Mouse (Mus musculus) forebrain, embryonic 16.5 days (tissue): ENCODE measurements around the gene Cldn15. TPM values are rescaled to one million over a fixed set of nuclear protein-coding genes. Genes with fewer than 3 reads are reported as not detected.
"Not testable (repeated sequence)": the region's sequence is repeated elsewhere in the genome, so short reads cannot be mapped to it uniquely, and the experiment has no call there.

Experiments
- ATAC-seq: fragments of 200-750 bp; cut with Nextera tagmentation; 2 replicates; pipeline ENCODE4 v1.8.0; 2017; ENCODE audit warnings: mild to moderate bottlenecking, moderate library complexity
- H3K27ac ChIP-seq: fragments of 300-500 bp; sonication (generic); 2 replicates; pipeline ENCODE4 v1.5.1; 2014; ENCODE audit warnings: low read length, control low read depth
- H3K27me3 ChIP-seq: fragments of 300-500 bp; sonication (generic); replicated peaks from 2 replicates; pipeline ENCODE4 v1.6.1; 2014; ENCODE audit warnings: low read length; ENCODE audit not compliant: control insufficient read depth, insufficient read depth
- H3K36me3 ChIP-seq: fragments of 300-500 bp; sonication (generic); 2 replicates; pipeline ENCODE4 v1.6.1; 2014; ENCODE audit not compliant: control insufficient read depth, insufficient read depth
- H3K4me1 ChIP-seq: fragments of 300-500 bp; sonication (generic); replicated peaks from 2 replicates; pipeline ENCODE4 v1.6.1; 2014; ENCODE audit warnings: low read length; ENCODE audit not compliant: control insufficient read depth, insufficient read depth
- H3K4me2 ChIP-seq: fragments of 300-500 bp; sonication (generic); 2 replicates; pipeline ENCODE4 v1.6.1; 2014; ENCODE audit warnings: mild to moderate bottlenecking, low read length, control low read depth
- H3K4me3 ChIP-seq: fragments of 300-500 bp; sonication (generic); replicated peaks from 2 replicates; pipeline ENCODE4 v1.5.1; 2014; ENCODE audit warnings: mild to moderate bottlenecking, low read length, control low read depth
- H3K9ac ChIP-seq: fragments of 300-500 bp; sonication (generic); replicated peaks from 2 replicates; pipeline ENCODE4 v1.6.1; 2014; ENCODE audit warnings: low read depth, low read length, control low read depth
- H3K9me3 ChIP-seq: fragments of 300-500 bp; sonication (generic); 2 replicates; pipeline ENCODE4 v1.6.1; 2016; ENCODE audit warnings: low read length; ENCODE audit not compliant: control insufficient read depth
- WGBS: fragments of 180-500 bp; shearing (Covaris S2); extraction: QIAGEN DNeasy Blood & Tissue Kit; methylation state at CpG from one replicate; pipeline ENCODE4 v1.1.7; 2014; 5-methylcytosine and 5-hydroxymethylcytosine counted together
- polyA plus RNA-seq: library from polyadenylated mRNA; unstranded; fragments of >200 nt; fragmentation: Nextera tagmentation; extraction: Ambion mirVana; gene quantifications from 2 replicates; pipeline ENCODE4 v1.2.1, GENCODE M21; 2015

The Cldn15 gene
- polyA plus RNA-seq, 1 experiment from 2014 or later = 0.58 TPM

GRCm38 (mm10) chr5:136943382-136943781 lies 23.0 kb upstream of the Cldn15 start:
- no peak for ATAC-seq
- Histone ChIP-seq H3K9me3 (no peaks in the 10 kb centered on the region), H3K27ac (no peak overlapping the region), H3K4me2 (no peak overlapping the region), H3K9ac (no peak overlapping the region), H3K27me3 (no peaks in the 10 kb centered on the region), H3K36me3 (no peaks in the 10 kb centered on the region), H3K4me3 (no peak overlapping the region), H3K4me1 (no peaks in the 10 kb centered on the region)
- WGBS = 85% methylated on average over 2 of the region's 2 CpGs

DNA sequence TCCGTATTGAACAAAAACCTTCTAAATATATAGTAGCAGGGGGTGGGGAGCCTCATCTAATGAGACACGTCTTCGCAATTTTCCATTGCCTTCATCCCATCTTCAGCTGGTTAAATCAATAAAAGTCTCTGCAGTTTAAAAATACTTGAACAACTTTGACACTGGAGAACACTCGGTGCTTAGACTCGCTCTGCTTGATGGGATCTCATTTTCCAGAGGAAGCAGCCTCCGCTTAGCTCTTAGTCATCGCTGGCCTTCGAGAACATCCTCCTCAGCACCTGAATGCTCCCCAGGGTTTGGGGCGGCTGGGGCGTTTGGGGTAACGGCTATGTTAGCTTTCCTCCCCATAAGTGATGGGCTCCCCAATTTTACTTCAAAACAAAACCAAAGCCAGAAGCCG lies 21.3 kb upstream of the Cldn15 start:
- H3K4me3 ChIP-seq = no peak overlapping the region
- 87% methylated on average over 12 of the region's 12 CpGs for WGBS
- H3K27me3 ChIP-seq = no peaks in the 10 kb centered on the region
- no peak for ATAC-seq
- no peaks in the 10 kb centered on the region for H3K4me1 ChIP-seq
- H3K9ac ChIP-seq = no peak overlapping the region
- H3K4me2 ChIP-seq = no peak overlapping the region
- no peak overlapping the region for H3K27ac ChIP-seq
- no peaks in the 10 kb centered on the region for H3K9me3 ChIP-seq
- H3K36me3 ChIP-seq = no peaks in the 10 kb centered on the region

DNA sequence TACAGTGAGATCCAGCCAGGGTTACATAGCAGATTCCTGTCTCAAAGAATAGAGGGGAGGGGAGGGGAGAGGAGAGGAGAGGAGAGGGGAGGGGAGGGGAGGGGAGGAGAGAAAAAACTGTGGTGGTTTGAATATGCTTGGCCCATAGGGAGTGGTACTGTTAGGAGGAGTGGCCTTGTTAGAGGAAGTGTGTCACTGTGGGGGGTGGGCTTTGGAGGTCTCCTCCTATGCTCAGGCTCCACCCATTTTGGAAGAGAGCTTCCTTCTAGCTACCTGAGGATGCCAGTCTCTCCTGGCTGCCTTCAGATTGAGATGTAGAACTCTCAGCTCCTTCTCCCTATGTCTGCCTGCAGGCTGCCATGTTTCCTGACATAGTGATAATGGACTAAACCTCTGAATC lies 18.5 kb upstream of the Cldn15 start:
- no peaks in the 10 kb centered on the region for H3K4me1 ChIP-seq
- no peaks in the 10 kb centered on the region for H3K9me3 ChIP-seq
- no peaks in the 10 kb centered on the region for H3K36me3 ChIP-seq
- no peak overlapping the region for H3K4me3 ChIP-seq
- H3K27me3 ChIP-seq = no peaks in the 10 kb centered on the region
- ATAC-seq = no peak
- no peak overlapping the region for H3K27ac ChIP-seq
- H3K4me2 ChIP-seq = no peak overlapping the region
- H3K9ac ChIP-seq = no peak overlapping the region

DNA sequence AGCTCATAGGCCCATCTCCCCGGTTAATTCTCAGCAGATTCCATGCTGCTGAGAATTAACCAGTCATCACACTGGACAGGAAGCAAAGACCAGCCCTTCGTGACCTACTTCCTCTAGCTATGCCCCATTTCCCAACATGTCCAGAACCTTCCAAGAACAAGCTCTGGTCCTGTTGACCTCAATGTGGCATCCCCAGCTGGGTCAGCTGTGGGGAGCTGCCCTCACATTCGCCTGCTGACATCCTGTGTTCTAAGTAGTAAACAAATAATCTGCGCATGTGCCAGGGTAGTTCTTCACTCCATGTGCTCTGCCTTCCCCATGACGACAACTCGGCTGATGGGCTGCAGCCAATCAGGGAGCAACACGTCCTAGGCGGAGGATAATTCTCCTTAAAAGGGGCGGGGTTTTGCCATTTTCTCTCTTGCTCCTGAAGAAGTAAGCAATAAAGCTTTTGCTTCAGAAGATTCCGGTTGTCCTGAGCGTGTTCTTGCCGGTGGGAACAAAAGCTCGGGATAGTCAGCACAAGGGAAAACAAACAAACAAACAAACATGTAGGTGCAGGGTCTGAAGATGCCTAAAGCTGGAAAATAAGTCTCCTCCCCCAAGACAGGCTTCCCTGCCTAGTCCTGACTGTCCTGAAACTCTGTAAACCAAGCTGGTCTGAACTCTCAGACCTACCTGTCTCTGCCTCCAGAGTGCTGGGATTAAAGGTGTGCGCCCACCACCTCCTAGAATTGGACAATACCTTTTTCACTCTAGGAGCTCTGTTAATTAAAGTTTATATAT lies 16.7 kb upstream of the Cldn15 start:
- H3K4me3 ChIP-seq, H3K27ac ChIP-seq, H3K27me3 ChIP-seq, H3K9me3 ChIP-seq, H3K4me2 ChIP-seq, H3K9ac ChIP-seq, H3K36me3 ChIP-seq, ATAC-seq: not testable (repeated sequence)
- WGBS = 80% methylated on average over 14 of the region's 14 CpGs
- peaks cover 11% of the 10 kb centered on the region for H3K4me1 ChIP-seq

DNA sequence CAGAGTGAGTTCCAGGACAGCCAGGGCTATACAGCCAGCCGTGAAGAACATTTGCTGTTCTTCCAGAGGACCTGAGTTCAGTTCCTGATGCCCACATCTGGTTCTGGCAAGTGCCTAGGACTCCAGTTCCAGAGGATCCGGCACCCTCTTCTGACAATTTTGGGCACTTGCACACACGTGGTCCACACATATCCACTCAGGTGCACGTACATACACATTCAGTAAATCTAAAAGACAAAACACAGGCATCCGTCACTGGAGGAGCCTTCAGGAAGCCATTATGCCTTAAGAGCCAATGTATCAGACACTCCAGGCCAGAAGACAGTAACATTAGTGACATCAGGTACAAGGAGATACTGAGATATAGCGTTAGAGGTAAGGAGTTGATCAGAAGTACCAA lies 15.9 kb upstream of the Cldn15 start:
- no peak for ATAC-seq
- no peak overlapping the region for H3K9ac ChIP-seq

DNA sequence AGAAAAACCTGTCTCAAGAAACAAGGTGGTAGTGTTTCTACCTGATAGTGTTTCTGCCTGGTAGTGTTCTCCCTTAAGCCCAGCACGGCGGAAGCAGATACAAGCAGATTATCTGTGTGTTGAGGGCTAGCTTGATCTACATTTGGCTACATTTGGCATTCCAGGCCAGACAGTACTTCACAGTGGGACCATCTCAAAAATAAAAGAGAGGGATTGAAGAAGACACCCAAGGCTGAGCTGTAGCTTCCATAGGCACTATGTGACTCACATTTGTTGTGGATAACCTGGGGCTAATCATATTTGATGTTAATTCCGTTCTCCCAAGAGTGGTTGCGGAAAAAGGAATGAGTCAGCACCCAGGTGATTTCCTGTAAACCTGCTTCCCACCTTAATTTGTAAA lies 14.3 kb upstream of the Cldn15 start:
- no peaks in the 10 kb centered on the region for H3K36me3 ChIP-seq
- H3K27me3 ChIP-seq = no peaks in the 10 kb centered on the region
- H3K4me3 ChIP-seq = no peak overlapping the region
- H3K4me2 ChIP-seq = no peak overlapping the region
- ATAC-seq = no peak
- no peak overlapping the region for H3K27ac ChIP-seq
- 81% methylated on average over 4 of the region's 4 CpGs for WGBS
- no peaks in the 10 kb centered on the region for H3K9me3 ChIP-seq
- H3K9ac ChIP-seq = no peak overlapping the region
- H3K4me1 ChIP-seq = peaks cover 19% of the 10 kb centered on the region

More for the DNA sequence above, 15.9 kb upstream of the Cldn15 start:
- peaks cover 16% of the 10 kb centered on the region for H3K4me1 ChIP-seq
- H3K9me3 ChIP-seq = no peaks in the 10 kb centered on the region
- no peak overlapping the region for H3K4me3 ChIP-seq
- H3K36me3 ChIP-seq = no peaks in the 10 kb centered on the region
- WGBS = 95% methylated on average over 6 of the region's 6 CpGs
- H3K27me3 ChIP-seq = no peaks in the 10 kb centered on the region
- no peak overlapping the region for H3K4me2 ChIP-seq
- no peak overlapping the region for H3K27ac ChIP-seq

- Histone ChIP-seq H3K36me3 (no peaks in the 10 kb centered on the region), H3K27me3 (no peaks in the 10 kb centered on the region), H3K27ac (peak within 1 kb of the TSS; percentile 89), H3K9ac (peak within 1 kb of the TSS; percentile 86), H3K4me1 (peaks cover 19% of the 10 kb centered on the region), H3K9me3 (no peaks in the 10 kb centered on the region), H3K4me3 (peak within 1 kb of the TSS; percentile 68), H3K4me2 (peak within 1 kb of the TSS; percentile 80)
- WGBS = under 1% methylated on average over 22 of the region's 23 CpGs
- peak; percentile 100 for ATAC-seq
Measured at GRCm38 (mm10) chr5:136953015-136953414, 13.4 kb upstream of the Cldn15 start, which contains the start of gene Fis1. TSS of gene Fis1 (plus strand) at chr5:136953275.

DNA sequence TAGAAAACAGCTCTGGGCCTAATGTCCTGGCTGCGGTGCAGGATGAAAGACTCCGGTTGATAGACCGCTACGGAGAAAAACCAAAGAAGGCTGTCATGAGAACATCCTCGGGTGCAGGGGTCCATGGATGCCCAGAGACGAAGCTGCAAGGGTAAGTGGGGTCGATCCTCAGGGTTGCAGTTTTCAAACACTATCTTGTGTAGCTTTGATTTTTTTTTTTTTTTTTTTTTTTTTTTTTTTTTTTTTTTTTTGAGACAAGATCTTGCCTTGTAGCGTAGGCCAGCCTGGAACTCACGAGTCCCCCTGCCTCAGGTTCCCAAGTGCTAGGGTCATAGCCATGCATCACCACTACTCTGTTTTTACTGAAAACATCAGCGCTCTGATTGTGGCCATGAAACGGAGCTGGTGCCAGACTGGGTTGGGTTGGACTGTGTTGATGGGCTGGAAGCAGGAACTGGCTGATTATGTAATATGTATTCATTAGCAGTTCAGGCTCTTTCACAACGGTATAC lies 12.9 kb upstream of the Cldn15 start:
- H3K4me1 ChIP-seq = peaks cover 19% of the 10 kb centered on the region
- no peaks in the 10 kb centered on the region for H3K9me3 ChIP-seq
- peak overlapping the region; percentile 80 for H3K4me2 ChIP-seq
- 1% methylated on average over 12 of the region's 12 CpGs for WGBS
- no peaks in the 10 kb centered on the region for H3K36me3 ChIP-seq
- peak overlapping the region; percentile 68 for H3K4me3 ChIP-seq
- H3K27me3 ChIP-seq = no peaks in the 10 kb centered on the region
- H3K9ac ChIP-seq = peak overlapping the region; percentile 86
- ATAC-seq = no peak
- peak overlapping the region; percentile 89 for H3K27ac ChIP-seq

GRCm38 (mm10) chr5:136955622-136956021 lies 10.8 kb upstream of the Cldn15 start:
- H3K4me1 ChIP-seq = peaks cover 19% of the 10 kb centered on the region
- no peak overlapping the region for H3K27ac ChIP-seq
- ATAC-seq = no peak
- H3K4me2 ChIP-seq = no peak overlapping the region
- H3K36me3 ChIP-seq = no peaks in the 10 kb centered on the region
- H3K9me3 ChIP-seq = no peaks in the 10 kb centered on the region
- WGBS = 97% methylated on average over 4 of the region's 4 CpGs
- H3K9ac ChIP-seq = no peak overlapping the region
- H3K4me3 ChIP-seq = no peak overlapping the region
- no peaks in the 10 kb centered on the region for H3K27me3 ChIP-seq
